Mouse (Mus musculus): ENCODE results near the gene Tldc1.

GRCm38 (mm10) chr8:119786871-119787270 lies 8.7 kb upstream of the Tldc1 start:
- TF ChIP-seq CTCF (IDR thresholded peaks at IDR 0.05; ENCODE audit: low read depth), result no peak
- no peak for TF ChIP-seq EP300 (IDR thresholded peaks at IDR 0.05; ENCODE audit: low read depth)

Data from liver, embryonic 14.5 days (tissue).